Mouse (Mus musculus): ENCODE data around the gene Mast3. TPM values are rescaled to one million over a fixed set of nuclear protein-coding genes. Genes with fewer than 3 reads are reported as not detected.

Mast3 gene
- polyA plus RNA-seq, 1 experiment from 2014 or later: 18.9 TPM

- H3K27ac ChIP-seq (replicated peaks): no peak overlapping the region
- ATAC-seq (ENCODE audit: low FRiP score): no peak
- H3K4me1 ChIP-seq: peaks cover 17% of the 10 kb centered on the region
- H3K9ac ChIP-seq (replicated peaks): no peak overlapping the region
- peaks cover 65% of the 10 kb centered on the region for H3K27me3 ChIP-seq (replicated peaks)
- no peaks in the 10 kb centered on the region for H3K9me3 ChIP-seq (replicated peaks)
- 89% methylated on average over 23 of the region's 23 CpGs for WGBS
- H3K4me2 ChIP-seq: no peak overlapping the region
- no peak overlapping the region for H3K4me3 ChIP-seq (replicated peaks)
- H3K36me3 ChIP-seq: no peaks in the 10 kb centered on the region
Measured at GRCm38 (mm10) chr8:70748246-70749096, 56.4 kb downstream of the Mast3 start.

GRCm38 (mm10) chr8:70747211-70747890 is 57.5 kb downstream of the Mast3 start:
- peaks cover 18% of the 10 kb centered on the region for H3K4me1 ChIP-seq
- no peak overlapping the region for H3K4me2 ChIP-seq
- H3K27ac ChIP-seq (replicated peaks): no peak overlapping the region
- 86% methylated on average over 18 of the region's 18 CpGs for WGBS
- no peaks in the 10 kb centered on the region for H3K36me3 ChIP-seq
- no peak for ATAC-seq (ENCODE audit: low FRiP score)
- no peak overlapping the region for H3K9ac ChIP-seq (replicated peaks)
- peaks cover 76% of the 10 kb centered on the region for H3K27me3 ChIP-seq (replicated peaks)
- no peak overlapping the region for H3K4me3 ChIP-seq (replicated peaks)
- no peaks in the 10 kb centered on the region for H3K9me3 ChIP-seq (replicated peaks)

GRCm38 (mm10) chr8:70746676-70747075 is 58.2 kb downstream of the Mast3 start:
- WGBS: 77% methylated on average over 9 of the region's 9 CpGs
- peaks cover 18% of the 10 kb centered on the region for H3K4me1 ChIP-seq
- H3K4me2 ChIP-seq: no peak overlapping the region
- H3K9ac ChIP-seq (replicated peaks): no peak overlapping the region
- H3K27ac ChIP-seq (replicated peaks): no peak overlapping the region
- peaks cover 83% of the 10 kb centered on the region for H3K27me3 ChIP-seq (replicated peaks)
- ATAC-seq (ENCODE audit: low FRiP score): no peak
- no peaks in the 10 kb centered on the region for H3K36me3 ChIP-seq
- no peak overlapping the region for H3K4me3 ChIP-seq (replicated peaks)
- H3K9me3 ChIP-seq (replicated peaks): no peaks in the 10 kb centered on the region

- Histone ChIP-seq H3K9me3 (replicated peaks) (no peaks in the 10 kb centered on the region), H3K4me2 (no peak overlapping the region), H3K4me3 (replicated peaks) (no peak overlapping the region), H3K9ac (replicated peaks) (no peak overlapping the region), H3K27ac (replicated peaks) (no peak overlapping the region), H3K36me3 (no peaks in the 10 kb centered on the region), H3K27me3 (replicated peaks) (peaks cover 91% of the 10 kb centered on the region), H3K4me1 (peaks cover 18% of the 10 kb centered on the region)
- no peak for ATAC-seq (ENCODE audit: low FRiP score)
- WGBS: 52% methylated on average over 19 of the region's 19 CpGs
Measured at GRCm38 (mm10) chr8:70745691-70746220, 59.1 kb downstream of the Mast3 start.

GRCm38 (mm10) chr8:70744806-70745205 is 60.0 kb downstream of the Mast3 start:
- Histone ChIP-seq H3K27me3 (replicated peaks) (peaks cover 93% of the 10 kb centered on the region), H3K36me3 (no peaks in the 10 kb centered on the region), H3K4me3 (replicated peaks) (no peak overlapping the region), H3K27ac (replicated peaks) (no peak overlapping the region), H3K4me2 (peak overlapping the region; percentile 64; the same call in 1 of the 2 replicates), H3K4me1 (peaks cover 18% of the 10 kb centered on the region), H3K9me3 (replicated peaks) (no peaks in the 10 kb centered on the region), H3K9ac (replicated peaks) (no peak overlapping the region)
- ATAC-seq (ENCODE audit: low FRiP score): no peak
- 57% methylated on average over 11 of the region's 11 CpGs for whole genome bisulfite sequencing

- peaks cover 84% of the 10 kb centered on the region for H3K27me3 ChIP-seq (replicated peaks)
- H3K27ac ChIP-seq (replicated peaks): no peak overlapping the region
- H3K4me2 ChIP-seq: peak overlapping the region; percentile 64
- H3K4me1 ChIP-seq: peaks cover 18% of the 10 kb centered on the region
- 6% methylated on average over 48 of the region's 48 CpGs for WGBS
- no peaks in the 10 kb centered on the region for H3K9me3 ChIP-seq (replicated peaks)
- ATAC-seq (ENCODE audit: low FRiP score): peak; percentile 25; the same call in 1 of the 2 replicates
- peak overlapping the region; percentile 36 for H3K4me3 ChIP-seq (replicated peaks)
- peak overlapping the region; percentile 46 for H3K9ac ChIP-seq (replicated peaks)
- no peaks in the 10 kb centered on the region for H3K36me3 ChIP-seq
Measured at GRCm38 (mm10) chr8:70743656-70744590, 60.9 kb downstream of the Mast3 start.

GRCm38 (mm10) chr8:70742981-70743655 is 61.7 kb downstream of the Mast3 start:
- Histone ChIP-seq H3K9ac (replicated peaks) (peak overlapping the region; percentile 30; the same call in 1 of the 2 replicates), H3K27ac (replicated peaks) (no peak overlapping the region), H3K9me3 (replicated peaks) (no peaks in the 10 kb centered on the region), H3K4me2 (peak overlapping the region; percentile 64), H3K27me3 (replicated peaks) (peaks cover 77% of the 10 kb centered on the region), H3K4me3 (replicated peaks) (peak overlapping the region; percentile 17), H3K36me3 (no peaks in the 10 kb centered on the region), H3K4me1 (peaks cover 18% of the 10 kb centered on the region)
- ATAC-seq (ENCODE audit: low FRiP score): 0 out of 2 replicates have a peak, but pooled peaks have one; percentile 17
- WGBS: 3% methylated on average over 38 of the region's 38 CpGs

GRCm38 (mm10) chr8:70742176-70742575 is 62.7 kb downstream of the Mast3 start:
- ATAC-seq (ENCODE audit: low FRiP score): 0 out of 2 replicates have a peak, but pooled peaks have one; percentile 16

GRCm38 (mm10) chr8:70741661-70742060 is 63.2 kb downstream of the Mast3 start:
- H3K27ac ChIP-seq (replicated peaks): no peak overlapping the region

More at GRCm38 (mm10) chr8:70742176-70742575, 62.7 kb downstream of the Mast3 start:
- Histone ChIP-seq H3K36me3 (no peaks in the 10 kb centered on the region), H3K9ac (replicated peaks) (no peak overlapping the region), H3K27me3 (replicated peaks) (peaks cover 69% of the 10 kb centered on the region), H3K9me3 (replicated peaks) (no peaks in the 10 kb centered on the region), H3K4me2 (no peak overlapping the region), H3K4me1 (peaks cover 18% of the 10 kb centered on the region), H3K4me3 (replicated peaks) (no peak overlapping the region), H3K27ac (replicated peaks) (no peak overlapping the region)
- WGBS: 75% methylated on average over 11 of the region's 11 CpGs

GRCm38 (mm10) chr8:70738211-70738610 is 66.6 kb downstream of the Mast3 start:
- peaks cover 5% of the 10 kb centered on the region for H3K4me1 ChIP-seq
- 67% methylated on average over 3 of the region's 3 CpGs for WGBS
- H3K4me3 ChIP-seq (replicated peaks): no peak overlapping the region
- H3K4me2 ChIP-seq: no peak overlapping the region
- H3K27ac ChIP-seq (replicated peaks): no peak overlapping the region
- no peak for ATAC-seq (ENCODE audit: low FRiP score)
- peaks cover 36% of the 10 kb centered on the region for H3K27me3 ChIP-seq (replicated peaks)
- no peaks in the 10 kb centered on the region for H3K36me3 ChIP-seq
- no peak overlapping the region for H3K9ac ChIP-seq (replicated peaks)
- no peaks in the 10 kb centered on the region for H3K9me3 ChIP-seq (replicated peaks)

More at GRCm38 (mm10) chr8:70741661-70742060, 63.2 kb downstream of the Mast3 start:
- 73% methylated on average over 5 of the region's 5 CpGs for WGBS
- no peak for ATAC-seq (ENCODE audit: low FRiP score)
- no peaks in the 10 kb centered on the region for H3K9me3 ChIP-seq (replicated peaks)
- H3K9ac ChIP-seq (replicated peaks): no peak overlapping the region
- peaks cover 66% of the 10 kb centered on the region for H3K27me3 ChIP-seq (replicated peaks)
- no peak overlapping the region for H3K4me3 ChIP-seq (replicated peaks)
- H3K36me3 ChIP-seq: no peaks in the 10 kb centered on the region
- H3K4me2 ChIP-seq: no peak overlapping the region
- peaks cover 18% of the 10 kb centered on the region for H3K4me1 ChIP-seq

All from neural tube, embryonic 15.5 days (tissue).